Mouse (Mus musculus): ENCODE measurements around the gene Naa20. TPM values are rescaled to one million over a fixed set of nuclear protein-coding genes. Genes with fewer than 3 reads are reported as not detected.
A peak's percentile ranks its signal among the peaks of the same experiment; 100 is the strongest.
"Not testable (repeated sequence)": the region's sequence is repeated elsewhere in the genome, so short reads cannot be mapped to it uniquely, and the experiment has no call there.

Naa20 gene
- total RNA-seq, 2 experiments from 2014 or later: 60.9 to 67.9 TPM

DNA sequence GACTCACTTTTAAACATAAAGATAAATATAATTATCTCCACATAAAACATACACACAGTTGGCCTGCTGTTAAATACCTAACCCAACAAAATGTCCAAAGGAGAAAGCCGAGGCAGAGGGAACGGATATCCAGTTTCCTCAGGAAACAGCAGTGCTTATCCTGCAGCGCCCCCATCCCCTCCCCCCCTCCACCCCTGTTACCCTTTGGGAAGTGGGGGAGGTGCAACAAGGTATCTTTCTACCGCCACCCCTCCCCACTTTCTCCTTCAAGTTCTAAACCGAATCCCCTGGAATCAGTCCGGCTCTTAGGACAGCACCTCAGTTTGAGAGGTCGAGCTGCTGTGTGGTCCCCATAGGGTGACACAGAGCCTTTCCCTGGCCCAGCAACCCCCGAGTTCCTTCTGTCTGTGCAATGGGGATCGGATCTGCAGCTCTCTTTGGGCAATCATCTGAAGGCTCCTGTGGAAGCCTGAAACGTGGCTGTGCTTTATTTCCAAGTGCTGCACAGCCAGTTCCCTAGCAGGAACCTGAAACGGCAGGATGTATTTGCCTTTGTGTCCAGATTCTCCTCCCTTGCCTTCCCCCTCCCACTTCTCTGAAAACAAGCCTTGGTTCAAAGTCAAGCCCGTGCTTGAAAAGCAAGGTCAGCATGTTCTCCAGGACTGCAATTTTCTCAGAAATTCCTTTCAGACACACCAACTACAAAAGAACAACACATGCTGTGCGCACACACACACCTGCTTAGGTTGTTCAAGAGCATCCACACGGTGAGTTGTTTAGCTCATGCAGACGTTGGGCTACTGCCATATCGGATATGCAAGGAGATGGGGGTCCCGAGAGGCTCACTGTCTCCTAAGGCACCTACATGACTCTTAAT, 17.6 kb upstream of the Naa20 start:
- intact Hi-C loops (cut with DNase I): loop anchor here (10.0 kb wide), 1 partner anchor 179 kb away; no protein-coding TSS in a partner anchor
- DNase-seq: no peak

DNA sequence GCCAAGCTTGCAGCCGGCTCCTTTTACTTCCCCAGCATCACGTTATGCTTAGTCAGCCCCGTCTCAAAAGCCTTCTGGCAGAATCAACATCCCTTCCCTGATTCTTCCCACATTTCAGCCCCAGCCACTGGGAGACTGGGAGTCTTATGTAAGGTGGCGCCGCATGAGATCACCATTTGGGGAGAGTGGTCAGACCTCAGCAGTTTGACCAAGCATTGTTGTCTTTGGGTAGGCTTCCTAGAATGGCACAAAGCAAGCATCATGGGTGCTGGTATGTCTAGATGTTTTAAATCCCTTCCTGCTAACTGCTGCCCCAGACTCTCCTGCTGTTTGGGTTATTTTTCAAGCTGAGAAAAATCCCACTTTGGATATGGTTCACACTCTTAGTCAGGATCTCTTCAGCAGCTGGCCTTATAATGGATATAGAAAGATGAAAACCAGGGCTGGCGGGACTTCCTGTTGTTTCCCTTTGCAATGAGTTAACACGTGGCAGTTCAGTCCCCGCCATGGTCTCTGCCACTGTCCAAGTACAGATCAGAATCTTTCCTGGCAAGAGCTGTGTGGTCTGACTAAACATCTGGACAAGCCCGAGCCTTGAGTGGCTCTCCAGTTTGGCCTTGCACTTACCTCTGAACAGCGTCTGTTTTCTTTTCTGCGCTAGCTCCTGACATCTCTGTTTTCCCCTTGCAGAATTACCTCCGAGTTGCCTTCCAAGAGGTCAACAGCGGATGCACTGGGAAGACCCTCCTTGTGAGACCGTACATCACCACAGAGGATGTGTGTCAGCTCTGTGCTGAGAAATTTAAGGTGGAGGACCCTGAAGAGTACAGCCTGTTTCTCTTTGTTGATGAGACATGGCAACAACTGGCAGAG, 16.8 kb upstream of the Naa20 start:
- DNase-seq: no peak
- intact Hi-C loops (cut with DNase I): loop anchor here (10.0 kb wide), 1 partner anchor 180 kb away; no protein-coding TSS in a partner anchor

DNA sequence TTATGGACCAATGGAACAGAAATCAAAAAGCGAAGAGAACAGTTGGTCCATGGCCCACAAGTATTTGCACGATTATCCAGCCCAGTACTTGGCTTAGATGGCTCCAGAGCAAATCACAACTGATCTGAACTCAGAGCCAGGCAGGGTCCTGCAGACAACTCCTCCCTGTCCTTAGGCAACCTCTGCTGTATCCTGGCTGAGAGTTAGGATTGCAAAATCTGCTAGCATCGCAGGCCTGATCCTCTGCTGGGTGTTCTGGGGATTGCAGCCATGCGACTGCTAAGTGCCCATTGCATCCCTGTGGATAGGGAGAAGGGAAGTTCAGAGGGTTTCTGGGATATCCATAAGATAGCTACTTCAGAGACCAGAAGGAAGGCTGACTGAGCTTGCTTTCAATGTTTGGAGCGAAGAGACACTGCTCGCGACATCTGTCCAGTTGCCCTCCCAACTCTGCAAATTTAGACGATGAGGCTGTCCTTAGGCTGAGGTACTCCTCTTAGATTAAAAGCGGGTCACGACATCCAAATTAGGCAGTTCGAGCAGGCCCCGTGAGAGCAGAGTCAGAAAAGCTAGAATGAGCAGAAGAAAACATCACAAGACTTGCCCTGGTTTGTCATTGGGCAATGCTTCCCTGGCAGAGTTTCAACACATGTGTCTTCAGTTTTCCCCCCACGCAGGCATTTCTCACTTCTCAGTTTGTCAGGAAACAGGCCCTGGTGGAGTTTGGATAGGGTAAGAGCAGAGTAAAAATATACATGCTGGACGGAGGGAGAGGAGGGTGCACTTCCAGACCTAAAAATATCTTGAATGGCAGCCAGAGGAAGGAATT, 13.7 kb upstream of the Naa20 start:
- no peak for DNase-seq
- intact Hi-C loops (cut with DNase I): loop anchor here (10.0 kb wide), 1 partner anchor 183 kb away; no protein-coding TSS in a partner anchor

DNA sequence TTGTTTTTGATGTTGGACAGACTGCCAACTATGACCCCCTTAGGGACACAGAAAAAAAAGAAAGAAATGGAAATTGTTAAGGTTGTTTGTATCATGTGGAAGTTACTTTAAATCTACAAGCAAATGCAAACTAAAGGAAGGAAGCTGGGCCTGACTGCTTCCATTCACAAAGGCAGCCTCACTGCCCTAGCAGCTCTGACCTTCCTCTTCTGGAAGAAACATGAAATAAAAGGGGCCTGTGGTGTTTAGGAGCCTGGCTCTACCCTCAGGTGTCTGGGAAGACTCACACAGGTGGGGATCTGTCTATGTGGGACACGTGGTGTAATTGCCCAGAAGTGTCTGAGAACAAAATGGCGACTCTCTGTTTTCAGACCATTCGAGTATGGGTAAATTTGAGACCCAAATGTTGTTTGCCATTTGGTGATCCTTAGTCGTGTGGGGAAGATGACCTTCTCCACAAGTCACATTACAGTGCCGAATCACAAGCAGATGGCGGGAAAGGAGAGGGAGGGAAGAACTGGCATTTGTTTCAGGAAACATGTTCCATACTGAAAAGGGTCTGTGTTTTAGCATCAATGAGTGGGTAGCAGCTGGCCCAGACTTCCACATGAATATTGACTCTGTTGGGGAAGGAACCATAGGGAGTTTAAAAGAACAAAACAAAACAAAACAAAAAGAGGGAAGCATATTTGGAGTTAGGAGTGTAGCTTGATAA, 13.0 kb upstream of the Naa20 start:
- DNase-seq: no peak
- intact Hi-C loops (cut with DNase I): loop anchor here (10.0 kb wide), 1 partner anchor 184 kb away; no protein-coding TSS in a partner anchor

DNA sequence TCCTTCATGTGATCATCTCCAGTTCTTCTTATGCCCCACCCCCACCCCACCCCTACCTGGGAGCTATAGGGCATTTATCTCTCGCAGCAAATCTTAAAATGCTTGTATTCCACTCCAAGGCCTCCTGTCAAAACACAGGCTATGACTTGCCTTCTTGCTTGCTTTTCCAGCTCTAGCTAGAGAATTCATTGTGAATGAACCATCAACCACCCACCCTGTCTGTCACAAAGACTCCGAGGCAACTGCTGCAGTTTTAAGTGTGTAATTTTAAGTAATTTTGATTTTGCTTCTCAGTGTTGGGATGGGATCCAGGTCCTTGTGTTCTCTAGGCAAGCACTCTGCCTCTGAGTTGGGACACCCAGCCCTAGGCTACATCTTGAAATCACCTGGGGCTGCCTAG, 11.3 kb upstream of the Naa20 start:
- intact Hi-C loops (cut with DNase I): no loop called here
- DNase-seq: no peak

DNA sequence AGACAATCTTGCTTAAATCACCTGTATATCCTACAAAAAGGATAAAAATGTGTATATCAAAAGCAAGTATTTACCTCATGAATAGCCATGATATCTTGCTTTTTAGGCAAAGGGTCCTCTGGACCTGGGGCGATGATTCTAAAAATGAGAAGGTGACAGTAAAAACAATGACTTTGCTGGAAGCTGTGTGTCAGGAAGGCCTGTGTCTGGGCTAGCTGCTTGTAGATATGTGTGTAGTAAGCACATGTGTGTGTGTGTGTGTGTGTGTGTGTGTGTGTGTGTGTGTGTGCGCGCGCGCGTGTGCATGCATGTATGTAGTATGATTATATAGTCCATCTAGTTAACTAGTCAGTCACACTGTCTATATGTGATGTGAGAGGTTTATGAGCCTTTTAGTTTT, 8.1 kb upstream of the Naa20 start:
- intact Hi-C loops (cut with DNase I): no loop called here
- no peak for DNase-seq

DNA sequence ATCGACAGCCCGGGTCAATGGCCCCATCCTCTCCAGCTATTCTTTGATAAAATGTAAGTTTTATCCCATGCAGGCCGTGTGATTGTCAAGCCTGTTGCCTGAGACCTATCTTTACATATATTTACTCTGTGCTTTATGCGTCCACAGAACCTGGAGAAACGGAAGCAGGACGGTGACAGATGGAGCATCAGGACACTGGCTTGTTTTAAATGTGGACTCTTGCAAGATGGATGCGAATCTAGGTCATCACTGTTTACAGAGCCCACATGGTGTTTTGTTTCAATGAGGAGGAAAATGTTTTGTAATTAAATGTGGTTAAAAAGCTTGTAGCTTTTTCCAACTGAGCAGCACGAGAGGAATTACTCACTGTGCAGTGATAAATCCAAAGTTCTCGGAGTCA, 3.8 kb upstream of the Naa20 start:
- DNase-seq: no peak
- intact Hi-C loops (cut with DNase I): no loop called here

DNA sequence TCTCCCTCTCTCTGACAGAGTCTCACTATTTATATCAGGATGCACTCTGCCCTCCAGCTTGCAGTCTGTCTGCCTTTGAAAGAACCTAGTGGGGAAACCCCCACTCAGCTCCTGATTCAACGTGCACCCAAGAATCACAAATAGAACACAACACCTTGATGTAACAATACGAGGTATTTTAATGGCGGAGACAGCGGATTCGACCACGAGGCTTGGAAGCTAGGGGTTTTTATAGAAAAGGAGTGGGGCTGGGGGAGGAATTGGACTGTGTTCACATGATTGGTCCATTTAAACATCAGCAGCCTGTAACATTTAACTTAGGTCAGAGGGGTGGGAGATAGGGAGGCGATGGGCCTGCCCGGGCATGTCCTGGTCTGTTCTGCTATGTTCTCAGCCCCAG, 1.6 kb upstream of the Naa20 start:
- intact Hi-C loops (cut with DNase I): not testable (repeated sequence)

DNA sequence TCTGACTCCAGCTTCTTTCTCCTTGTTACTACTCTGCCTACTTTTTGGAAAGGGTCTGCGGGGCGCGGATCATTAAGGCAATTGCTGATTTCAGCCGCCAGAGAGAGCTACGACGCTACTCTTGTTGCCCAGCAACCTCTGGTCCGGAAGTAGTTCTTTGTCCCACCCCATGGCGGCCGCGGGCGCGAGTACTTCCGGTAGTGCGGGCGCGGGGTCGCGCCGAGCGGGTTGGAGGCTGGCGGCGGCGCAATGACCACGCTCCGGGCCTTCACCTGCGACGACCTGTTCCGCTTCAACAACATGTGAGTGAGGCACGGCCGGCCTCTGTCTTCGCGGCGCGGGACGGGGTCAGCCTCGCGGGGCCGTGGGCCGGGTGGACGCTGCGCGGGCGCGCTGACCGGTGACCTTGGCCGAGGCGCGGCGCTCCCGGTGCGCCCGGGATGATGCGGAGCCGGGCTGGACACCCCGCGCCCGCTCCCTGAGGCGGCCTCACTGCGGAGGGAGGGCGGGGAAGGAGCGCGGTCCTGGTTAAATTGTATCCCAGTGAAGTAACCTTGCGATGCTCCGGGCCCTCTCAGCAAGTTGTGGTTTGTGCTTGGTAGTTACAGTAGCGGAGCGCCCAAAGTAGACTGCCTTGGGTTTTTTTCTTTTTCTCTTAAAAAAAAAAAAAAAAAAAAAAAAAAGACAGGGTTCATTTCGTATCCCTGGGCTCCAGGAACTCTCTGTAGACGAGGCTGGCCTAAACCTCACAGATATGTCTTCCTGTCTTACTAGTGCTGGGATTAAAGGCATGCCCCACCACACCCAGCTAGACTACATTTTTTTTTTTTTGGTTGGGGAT, 1.4 kb downstream of the Naa20 start:
- intact Hi-C loops (cut with DNase I): no loop called here
- peak; percentile 94 for DNase-seq

More for the DNA sequence above, 1.6 kb upstream of the Naa20 start:
- not testable (repeated sequence) for DNase-seq

DNA sequence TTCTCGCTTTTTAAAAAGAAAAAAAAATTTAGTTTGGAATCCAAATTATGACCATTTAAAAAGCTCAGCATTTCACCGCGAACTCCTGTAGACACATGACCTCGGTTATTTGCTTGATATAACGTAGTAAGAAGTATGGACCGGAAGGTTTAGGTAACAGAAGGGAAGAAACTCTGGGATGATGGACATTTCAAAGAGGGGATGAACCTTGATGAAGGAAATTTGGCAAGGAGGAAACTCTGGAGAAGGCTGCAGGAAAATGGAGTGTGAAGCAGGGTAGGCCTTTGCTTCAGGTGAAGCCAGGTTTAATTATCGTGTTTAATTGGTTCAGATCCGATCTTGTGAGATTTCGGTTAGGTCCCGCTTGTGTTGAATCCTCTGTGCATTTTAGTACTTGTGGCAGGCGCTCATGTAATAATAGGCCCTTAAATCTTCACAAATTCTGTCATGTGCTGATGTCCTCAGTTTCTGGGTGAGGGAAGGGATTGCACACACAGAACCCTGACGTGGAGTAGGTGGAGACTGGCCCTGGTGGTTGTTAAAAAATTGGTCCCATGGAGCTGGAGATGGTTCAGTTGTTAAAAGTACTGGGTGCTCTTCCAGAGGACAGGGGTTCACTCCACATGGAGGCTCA, 2.2 kb downstream of the Naa20 start:
- intact Hi-C loops (cut with DNase I): no loop called here
- DNase-seq: no peak

DNA sequence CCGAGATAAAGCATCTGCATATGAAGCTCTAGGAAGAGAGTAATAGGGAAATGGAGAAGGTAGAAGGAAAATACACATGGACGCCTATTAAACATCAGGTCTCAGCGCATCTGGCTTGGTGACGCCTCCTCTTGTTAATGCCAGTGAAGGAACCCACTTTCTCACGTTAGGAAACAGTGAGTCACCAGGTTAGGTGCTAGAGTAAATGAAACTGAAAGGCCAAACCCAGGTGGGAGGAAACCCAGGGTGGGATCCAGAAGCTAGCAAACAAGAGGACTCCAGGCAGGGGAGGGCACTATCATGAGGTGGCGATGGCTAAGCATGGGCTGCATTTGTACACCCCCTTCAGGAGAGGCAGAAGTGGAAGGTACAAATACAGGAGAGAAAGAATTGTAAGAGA, 3.3 kb downstream of the Naa20 start:
- no peak for DNase-seq
- intact Hi-C loops (cut with DNase I): no loop called here

DNA sequence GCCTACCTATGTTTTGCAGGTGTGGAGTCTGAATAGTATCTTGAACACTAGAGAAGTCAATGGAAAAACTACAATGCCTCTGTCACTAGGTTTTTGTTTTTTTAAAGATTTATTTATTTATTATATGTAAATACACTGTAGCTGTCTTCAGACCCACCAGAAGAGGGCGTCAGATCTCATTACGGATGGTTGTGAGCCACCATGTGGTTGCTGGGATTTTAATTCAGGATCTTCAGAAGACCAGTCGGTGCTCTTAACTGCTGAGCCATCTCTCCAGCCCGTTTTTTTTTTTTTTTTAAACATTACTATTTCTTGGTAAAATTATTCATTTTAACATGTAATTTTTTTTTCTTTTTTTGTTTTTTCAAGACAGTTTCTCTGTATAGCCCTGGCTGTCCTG, 4.0 kb downstream of the Naa20 start:
- DNase-seq; intact Hi-C loops (cut with DNase I): not testable (repeated sequence)

DNA sequence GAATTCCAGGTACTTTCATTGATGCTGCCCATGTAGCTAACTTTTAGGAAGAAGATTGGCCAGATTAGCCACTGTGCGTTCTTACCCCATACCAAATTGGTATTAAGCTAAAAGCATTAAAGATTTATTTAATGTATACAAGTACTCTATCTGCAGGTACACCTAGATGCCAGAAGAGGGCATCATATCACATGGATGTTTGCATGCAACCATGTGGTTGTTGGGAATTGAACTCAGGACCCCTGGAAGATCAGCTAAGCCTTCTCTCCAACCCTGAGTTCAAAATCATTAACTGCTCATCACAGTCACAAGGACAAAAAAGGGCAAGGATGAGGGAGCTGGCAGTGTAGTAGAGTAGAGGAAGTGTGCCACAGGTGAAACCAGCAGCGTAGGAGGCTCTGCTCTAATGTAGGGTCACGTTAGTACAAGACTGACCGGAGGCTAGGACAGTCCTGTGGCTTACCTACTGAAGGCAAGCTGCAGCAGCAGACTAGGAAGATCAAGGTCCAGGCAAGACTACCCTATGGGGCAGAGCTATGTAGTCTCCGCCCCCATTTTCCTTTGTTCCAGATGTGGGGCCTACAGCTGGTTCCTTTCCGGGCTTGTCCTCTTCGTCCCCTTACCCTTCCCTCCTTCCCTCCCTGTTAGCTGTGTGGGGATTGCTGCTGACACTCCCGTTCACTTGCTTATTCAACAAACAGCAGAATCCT, 19.2 kb downstream of the Naa20 start:
- intact Hi-C loops (cut with DNase I): no loop called here
- DNase-seq: no peak

DNA sequence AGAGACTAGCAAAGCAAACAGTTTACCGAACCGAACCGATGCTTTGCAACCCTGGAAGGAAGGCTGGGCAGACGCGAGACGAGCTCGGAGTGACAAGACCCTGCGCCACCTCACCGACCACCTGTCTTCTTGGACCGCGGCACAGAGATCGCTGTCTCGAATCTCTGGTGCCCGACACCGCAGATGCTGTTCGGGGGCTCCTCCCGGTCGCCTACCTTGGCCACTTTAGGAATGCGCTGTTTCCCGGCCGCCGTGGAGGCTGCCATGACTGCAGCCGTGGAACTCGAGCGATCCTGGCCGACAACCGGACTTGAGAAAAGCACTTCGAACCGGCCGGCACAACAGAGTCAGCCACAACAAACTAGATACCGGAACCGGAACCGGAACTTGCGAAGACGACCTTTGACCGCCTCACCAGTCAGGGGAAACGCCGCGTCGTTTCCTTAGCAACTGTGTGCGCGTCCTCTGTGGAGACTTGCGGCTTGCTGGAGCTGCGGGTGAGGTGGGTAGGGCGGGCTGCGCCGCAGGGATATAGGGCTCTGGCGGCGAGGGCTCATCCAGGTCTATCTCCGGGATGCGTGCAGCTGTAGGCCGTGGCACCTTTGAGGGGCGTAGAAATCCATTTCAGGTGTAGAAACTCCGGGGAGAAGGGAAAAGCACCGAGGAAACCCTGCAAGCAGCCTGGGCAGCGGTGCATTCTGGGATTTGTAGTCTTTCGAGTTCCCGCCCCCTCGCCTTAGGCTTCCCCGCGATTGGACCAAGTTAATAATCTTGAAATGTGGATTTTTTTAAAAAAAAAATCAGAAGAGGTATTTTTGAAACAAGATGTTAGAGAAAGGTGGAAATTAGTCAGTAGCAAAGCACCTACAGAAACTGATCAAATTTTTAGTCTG, 32.7 kb downstream of the Naa20 start, which contains the start of the genes Cfap61 and Crnkl1:
TSS of gene Cfap61 (plus strand) at position 446 of the 893 bp plus-strand sequence.
TSS of gene Crnkl1 (minus strand) at position 676 of the 893 bp plus-strand sequence.
- peak; percentile 92 for DNase-seq
- intact Hi-C loops (cut with DNase I): no loop called here

DNA sequence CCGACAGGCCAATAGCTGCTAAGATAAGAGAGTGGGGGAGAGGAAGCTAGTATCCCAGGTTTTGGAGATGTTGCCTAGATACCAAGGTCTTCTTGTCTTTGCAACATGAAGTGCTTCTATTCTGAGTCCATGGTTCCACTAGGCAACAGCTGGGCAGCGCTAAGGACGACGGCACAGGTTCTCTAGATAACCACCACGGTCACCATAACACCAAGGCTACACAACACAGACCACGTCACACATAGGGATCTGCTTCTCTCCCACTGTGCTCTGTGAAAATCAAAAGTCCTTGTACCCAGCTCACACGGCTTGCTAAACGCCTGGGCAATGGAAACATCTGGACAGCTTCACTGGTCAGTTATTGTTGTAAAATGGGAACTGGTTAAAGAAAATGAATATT, 35.1 kb downstream of the Naa20 start:
- intact Hi-C loops (cut with DNase I): no loop called here
- no peak for DNase-seq

DNA sequence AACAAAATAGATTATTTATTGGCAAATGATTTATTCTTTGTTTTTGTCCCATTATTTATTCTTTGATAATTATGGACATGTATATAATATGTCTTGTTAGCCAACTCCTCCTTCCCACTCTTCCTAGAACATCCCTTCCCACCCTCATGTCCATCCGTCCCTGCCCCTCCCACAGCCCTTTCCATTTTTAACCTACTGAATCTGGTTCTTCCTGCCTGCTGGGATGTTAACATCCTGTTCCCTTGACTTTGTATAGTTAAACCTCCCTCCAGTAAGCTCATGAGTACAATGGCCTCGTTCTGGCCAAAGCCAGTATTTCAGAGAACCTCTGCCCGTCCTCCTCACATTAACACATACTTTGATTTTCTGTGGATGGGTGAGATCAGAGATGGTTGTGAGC, 39.5 kb downstream of the Naa20 start:
- intact Hi-C loops (cut with DNase I): no loop called here
- DNase-seq: no peak

DNA sequence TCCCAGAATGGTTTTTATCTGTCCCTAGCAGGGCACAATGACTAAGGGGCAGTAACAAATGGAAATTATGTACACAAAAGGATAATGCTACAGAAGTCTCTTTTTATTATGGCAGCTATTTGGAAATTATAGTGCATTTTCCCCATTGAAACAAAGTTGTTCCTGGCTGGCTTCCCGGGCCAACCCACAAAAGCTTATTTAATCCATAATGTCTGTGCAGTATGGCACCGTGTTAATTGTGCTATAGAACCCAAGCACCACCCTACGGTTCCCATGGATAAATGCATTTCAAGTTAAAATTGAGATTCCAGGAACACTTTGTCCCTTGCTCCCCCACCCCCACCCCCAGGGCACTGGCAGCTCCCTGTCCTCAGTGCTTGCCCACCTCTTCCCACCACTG, 42.4 kb downstream of the Naa20 start:
- no peak for DNase-seq
- intact Hi-C loops (cut with DNase I): no loop called here
